Mouse (Mus musculus) NIH3T3 (cell line): ENCODE data around the gene Mvp.

Experiments used
- DNase-seq: peaks from one replicate; pipeline ENCODE4 v3.0.0-alpha.2; 2012; ENCODE audit warnings: low read depth

Mvp gene

GRCm38 (mm10) chr7:126988816-126989215 lies 25.6 kb downstream of the Mvp start:
- no peak for DNase-seq

- peak; percentile 46 for DNase-seq
Measured at GRCm38 (mm10) chr7:126986319-126986718, 28.1 kb downstream of the Mvp start.

- no peak for DNase-seq
Measured at GRCm38 (mm10) chr7:126984667-126985444, 29.6 kb downstream of the Mvp start.

- DNase-seq, result no peak
Measured at GRCm38 (mm10) chr7:126983113-126983512, 31.3 kb downstream of the Mvp start.

GRCm38 (mm10) chr7:126982054-126982453 lies 32.4 kb downstream of the Mvp start:
- DNase-seq, result no peak

- no peak for DNase-seq
Measured at GRCm38 (mm10) chr7:126981601-126982000, 32.8 kb downstream of the Mvp start.

- no peak for DNase-seq
Measured at GRCm38 (mm10) chr7:126978841-126979240, 35.6 kb downstream of the Mvp start.

- DNase-seq, result no peak
Measured at GRCm38 (mm10) chr7:126976878-126977459, 37.5 kb downstream of the Mvp start.

- peak; percentile 97 for DNase-seq
Measured at GRCm38 (mm10) chr7:126975950-126976866, 38.2 kb downstream of the Mvp start, which contains the start of gene Cdiptos. Gene Cdiptos (minus strand): TSS chr7:126976098.

GRCm38 (mm10) chr7:126975893-126975949 lies 38.7 kb downstream of the Mvp start, which contains the start of gene Cdipt:
Gene Cdipt (plus strand): TSS chr7:126975914.
- no peak for DNase-seq

GRCm38 (mm10) chr7:126975493-126975892 lies 38.9 kb downstream of the Mvp start:
- DNase-seq, result peak; percentile 45

GRCm38 (mm10) chr7:126967361-126967760 lies 47.1 kb downstream of the Mvp start:
- no peak for DNase-seq

- peak; percentile 18 for DNase-seq
Measured at GRCm38 (mm10) chr7:126965568-126965967, 48.9 kb downstream of the Mvp start.

GRCm38 (mm10) chr7:126963548-126964286 lies 50.7 kb downstream of the Mvp start:
- DNase-seq, result peak; percentile 62

- DNase-seq, result no peak
Measured at GRCm38 (mm10) chr7:126961965-126962364, 52.5 kb downstream of the Mvp start.

GRCm38 (mm10) chr7:126961095-126961494 lies 53.3 kb downstream of the Mvp start:
- DNase-seq, result no peak

- DNase-seq, result no peak
Measured at GRCm38 (mm10) chr7:126959780-126960179, 54.6 kb downstream of the Mvp start.

- DNase-seq, result no peak
Measured at GRCm38 (mm10) chr7:126955125-126955524, 59.3 kb downstream of the Mvp start.

- DNase-seq, result no peak
Measured at GRCm38 (mm10) chr7:126952646-126953045, 61.8 kb downstream of the Mvp start.

GRCm38 (mm10) chr7:126951741-126952140 lies 62.7 kb downstream of the Mvp start:
- DNase-seq, result no peak

- DNase-seq, result no peak
Measured at GRCm38 (mm10) chr7:126950647-126951615, 63.5 kb downstream of the Mvp start.
